Mouse (Mus musculus) T-cell, adult 2 months (primary cell): ENCODE measurements around the gene Ist1.

ENCODE experiments used
- DNase-seq: peaks from one replicate; pipeline ENCODE4 v3.0.0; 2022; ENCODE audit warnings: low spot score

Ist1 gene

DNA sequence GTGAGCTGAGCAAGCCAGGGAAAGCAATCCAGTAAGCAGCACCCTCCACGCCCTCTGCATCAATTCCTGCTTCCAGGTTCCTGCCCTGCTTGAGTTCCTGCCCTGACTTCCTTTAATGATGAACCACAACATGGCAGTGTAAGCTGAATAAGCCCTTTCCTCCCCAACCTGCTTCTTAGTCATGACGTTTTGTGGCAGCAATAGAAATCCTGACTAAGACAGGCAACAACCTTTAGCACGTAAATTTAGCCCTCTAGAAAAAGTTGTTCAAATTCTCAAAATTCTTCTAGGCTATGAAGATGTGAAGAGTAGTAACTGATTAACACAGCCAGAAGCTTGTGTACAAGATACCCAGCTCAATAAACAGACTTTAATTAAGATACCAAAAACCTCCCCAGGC lies 11.5 kb downstream of the Ist1 start:
- DNase-seq = no peak

DNA sequence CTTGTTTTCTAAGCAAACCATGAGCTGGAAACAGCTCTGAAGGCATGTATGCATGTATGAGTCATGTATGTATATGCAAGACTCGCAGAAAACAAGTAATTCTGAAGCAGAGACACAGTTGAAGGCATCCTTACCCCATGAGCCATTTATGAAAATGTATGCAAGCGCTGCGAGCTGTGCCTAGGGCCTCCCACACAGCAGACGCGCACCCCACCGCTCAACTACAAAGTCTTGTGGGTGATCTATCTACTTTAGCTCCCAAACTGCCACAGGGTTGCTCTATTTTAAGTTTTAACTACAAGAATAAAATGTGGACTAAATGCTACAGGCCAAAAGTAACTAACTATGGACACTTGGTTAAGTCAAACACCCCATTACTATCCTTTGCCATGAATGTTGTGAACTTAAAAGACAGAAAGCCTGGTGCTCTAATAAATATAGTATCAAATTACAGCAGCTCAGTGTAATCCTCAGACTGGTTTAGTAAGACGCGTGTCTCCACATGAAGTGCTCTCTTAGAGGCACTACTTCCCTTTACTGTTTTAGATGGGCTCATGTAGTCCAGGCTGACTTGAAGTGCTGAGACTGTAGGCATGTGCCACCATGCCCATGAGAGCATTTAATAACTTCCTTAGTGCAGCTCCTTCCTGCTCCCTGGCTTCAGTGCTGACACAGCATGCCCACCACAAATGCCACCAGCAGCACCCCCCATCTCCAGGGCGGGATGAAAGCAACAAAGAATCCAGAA lies 17.0 kb downstream of the Ist1 start:
- DNase-seq = no peak

DNA sequence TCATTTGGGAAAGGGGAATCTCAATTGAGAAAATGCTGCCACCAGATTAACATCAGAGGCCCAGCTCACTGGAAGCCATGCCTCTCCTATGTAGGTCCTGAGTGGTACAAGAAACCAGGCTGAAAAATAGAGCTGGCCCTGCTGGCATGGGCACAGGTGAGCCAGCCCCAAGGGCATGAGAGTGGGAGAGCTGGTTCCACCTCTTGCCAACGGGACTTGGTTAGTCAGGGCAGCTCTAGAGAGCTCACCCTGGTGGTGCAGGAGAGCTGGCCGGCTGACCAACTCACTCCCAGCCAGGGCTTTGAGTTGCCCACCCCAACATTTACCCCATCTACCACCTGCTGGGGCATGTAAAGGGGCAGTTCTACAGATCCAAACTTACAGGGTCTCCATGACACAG lies 19.5 kb downstream of the Ist1 start:
- no peak for DNase-seq

DNA sequence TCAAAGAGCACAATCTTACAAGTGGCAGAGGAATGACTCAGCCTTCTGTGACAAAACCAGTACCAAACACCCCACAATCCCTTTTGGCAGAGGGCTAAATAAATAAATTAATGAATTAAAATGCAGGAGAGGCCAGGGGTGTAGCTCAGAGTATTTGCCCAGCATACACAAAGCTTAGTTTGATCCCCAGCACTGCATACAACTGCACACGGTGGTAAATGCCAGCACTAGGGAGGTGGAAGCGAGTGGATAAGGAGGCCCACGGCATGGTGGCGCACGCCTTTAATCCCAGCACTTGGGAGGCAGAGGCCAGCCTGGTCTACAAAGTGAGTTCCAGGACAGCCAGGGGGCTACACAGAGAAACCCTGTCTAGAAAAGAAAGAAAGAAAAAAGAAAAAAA lies 20.4 kb downstream of the Ist1 start:
- no peak for DNase-seq

DNA sequence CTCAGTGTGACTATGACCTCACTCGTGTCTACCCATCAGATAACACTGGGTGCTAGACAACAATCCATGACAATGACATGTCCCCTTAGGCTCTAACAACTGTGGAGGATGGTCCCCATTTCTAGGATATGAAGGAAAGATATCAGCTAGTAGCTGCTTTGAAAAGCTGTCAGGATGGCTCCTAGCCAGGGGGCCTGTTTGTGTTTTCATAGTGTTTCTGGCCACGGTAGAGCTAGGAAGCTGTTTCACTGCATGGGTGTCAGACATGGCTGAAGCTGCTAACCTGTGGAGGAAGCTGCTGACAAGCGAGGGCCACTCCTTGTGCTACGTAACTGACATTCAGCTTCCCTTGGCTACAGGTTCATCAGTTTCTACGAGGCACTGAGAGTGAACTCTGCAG lies 26.4 kb downstream of the Ist1 start:
- no peak for DNase-seq

DNA sequence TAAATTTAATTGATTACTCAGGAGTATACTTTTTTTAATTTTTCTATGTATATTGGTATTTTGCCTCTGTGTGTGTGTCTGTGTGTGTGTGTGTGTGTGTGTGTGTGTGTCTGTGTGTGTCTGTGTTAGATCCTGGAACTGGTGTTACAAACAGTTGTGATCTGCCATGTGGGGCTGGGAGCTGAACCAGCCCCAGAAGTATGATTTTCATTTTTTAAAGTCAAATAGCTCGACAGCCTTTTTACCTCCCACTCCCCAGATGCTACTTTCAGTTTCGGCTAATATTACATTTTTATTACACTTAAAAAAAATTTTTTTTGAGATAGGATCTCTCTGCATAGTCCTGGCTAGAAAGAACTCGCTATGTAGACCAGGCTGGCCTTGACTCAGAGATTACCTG lies 30.7 kb downstream of the Ist1 start:
- no peak for DNase-seq

DNA sequence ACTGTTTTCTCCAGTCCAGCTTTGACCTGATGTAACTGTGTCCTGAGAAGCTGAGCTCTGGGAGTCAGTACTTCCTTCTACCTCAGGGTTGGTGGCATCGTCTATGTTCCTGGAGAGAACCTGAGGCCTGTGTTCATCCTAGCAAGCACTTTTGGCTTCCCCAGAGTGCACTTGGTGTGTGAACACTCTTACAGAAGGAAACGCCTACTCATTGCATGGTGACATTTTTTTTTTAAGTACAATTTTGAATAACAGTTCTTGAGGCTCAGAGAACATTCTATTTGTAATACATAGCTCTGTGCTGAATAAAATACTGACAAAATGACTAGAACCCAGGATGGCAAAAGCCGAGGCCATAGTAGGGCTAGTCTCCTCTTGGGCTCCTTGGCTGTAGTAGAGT lies 36.2 kb downstream of the Ist1 start:
- no peak for DNase-seq

DNA sequence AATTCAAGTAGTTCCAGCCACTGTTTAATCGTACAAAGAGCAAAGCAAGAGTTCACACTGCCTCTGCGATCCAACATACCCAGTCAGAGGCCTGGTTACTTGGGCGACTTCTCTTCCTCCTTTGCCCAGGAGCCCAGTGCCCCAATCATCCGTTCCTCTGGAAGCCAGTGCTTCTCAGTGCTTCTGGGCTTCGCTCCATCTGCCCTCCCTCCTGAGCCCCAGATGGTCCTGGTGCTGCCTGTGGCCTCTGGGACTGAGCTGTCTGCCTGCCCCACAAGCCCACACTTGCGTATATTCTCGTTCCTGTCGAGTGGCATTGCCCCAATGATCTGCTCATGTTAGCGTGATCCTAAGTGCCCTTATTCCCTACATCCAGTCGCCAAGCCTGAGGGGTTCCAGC lies 42.3 kb downstream of the Ist1 start:
- DNase-seq = no peak

DNA sequence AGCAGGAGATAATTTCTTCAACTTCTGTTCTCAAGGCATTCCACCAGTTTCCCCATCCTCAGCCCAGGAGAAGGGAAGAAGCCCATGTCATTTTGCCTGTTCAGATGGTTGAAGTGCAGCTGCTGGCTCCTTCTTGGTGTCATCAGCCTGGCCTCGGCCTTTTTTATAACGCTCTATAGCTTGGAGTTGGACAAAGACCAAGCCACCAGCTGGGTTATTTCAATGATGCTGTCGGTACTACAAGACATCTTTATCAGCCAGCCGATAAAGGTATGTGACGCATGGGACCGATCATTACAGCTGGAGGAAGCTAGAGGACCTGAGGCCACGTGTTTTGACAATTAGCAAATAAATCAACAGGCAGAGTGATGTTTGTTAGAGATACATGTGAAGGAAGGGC lies 44.6 kb downstream of the Ist1 start:
- no peak for DNase-seq

DNA sequence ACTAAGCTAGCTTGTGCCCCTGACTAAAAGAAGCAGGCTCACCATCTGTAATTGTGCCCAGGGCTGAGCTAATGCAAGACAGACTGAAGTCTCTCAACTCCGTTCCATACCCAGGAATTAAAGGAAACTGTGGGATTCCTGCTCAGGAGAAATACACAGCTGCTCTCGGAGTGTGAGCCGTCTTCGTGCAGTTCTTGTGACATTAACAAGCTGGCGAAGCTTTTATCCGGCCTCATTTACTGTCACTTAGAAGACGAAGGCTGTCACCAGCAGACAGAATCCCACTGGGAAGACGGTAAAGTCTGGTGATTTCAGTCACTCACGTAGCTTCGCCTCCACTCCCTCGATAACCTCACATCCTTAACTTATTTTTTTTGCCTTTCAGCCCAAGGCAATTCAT lies 45.7 kb downstream of the Ist1 start:
- DNase-seq = no peak

DNA sequence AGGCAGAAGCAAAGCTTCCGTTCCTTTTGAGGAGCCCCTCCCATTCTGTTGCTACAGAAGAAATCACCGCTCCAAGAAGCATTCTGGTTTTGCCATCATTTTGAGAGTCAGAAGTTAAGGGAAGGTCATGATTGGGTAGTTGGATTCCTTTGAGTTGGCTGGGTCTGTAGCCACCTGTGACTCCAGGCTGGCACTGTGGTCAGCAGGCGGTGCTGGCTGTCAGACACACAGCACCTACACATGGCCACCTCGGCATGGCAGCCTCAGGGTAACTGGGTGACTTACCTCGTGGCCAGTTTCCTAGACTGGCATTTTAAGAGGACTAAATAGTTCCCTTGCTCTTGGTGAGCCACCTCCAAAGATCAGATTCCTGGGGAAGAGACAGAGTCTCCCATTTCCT lies 51.8 kb downstream of the Ist1 start:
- DNase-seq = no peak

DNA sequence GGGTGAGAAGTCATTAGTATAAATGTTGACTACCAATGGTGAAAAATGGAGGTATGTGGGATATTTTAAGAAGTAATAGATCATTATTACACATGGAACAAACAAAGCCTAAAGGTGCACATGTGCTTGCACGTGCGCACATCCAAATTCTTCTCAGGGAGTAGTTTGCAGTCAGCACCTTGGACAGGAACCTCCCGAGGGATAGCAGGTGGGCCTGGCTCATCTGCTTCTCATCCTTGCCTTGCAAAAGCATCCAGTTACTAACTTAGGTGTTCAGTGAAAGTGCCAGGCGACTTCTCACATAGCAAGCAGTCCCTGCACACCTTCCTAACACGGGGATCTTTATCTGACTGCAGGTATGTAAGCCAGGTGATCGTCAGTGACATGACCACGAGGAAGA lies 52.6 kb downstream of the Ist1 start:
- no peak for DNase-seq

DNA sequence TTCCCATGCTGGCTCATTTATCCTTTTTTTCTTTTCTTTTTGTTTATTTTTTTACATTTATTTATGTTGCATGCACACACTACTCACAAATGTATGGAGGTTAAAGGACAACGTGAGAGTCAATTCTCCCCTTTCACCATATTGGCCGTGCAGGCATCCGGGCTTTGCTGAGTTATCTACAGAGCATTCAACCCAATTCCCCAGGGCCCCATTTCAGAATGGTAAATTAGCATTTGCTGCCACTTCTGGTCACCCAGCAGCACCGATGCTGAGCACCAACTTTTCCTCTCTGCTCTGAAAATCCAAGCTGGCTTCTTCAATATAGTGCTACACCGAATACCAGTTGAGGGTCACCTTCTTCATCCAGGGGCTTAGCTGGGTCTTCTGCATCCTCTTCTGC lies 54.2 kb downstream of the Ist1 start:
- no peak for DNase-seq

DNA sequence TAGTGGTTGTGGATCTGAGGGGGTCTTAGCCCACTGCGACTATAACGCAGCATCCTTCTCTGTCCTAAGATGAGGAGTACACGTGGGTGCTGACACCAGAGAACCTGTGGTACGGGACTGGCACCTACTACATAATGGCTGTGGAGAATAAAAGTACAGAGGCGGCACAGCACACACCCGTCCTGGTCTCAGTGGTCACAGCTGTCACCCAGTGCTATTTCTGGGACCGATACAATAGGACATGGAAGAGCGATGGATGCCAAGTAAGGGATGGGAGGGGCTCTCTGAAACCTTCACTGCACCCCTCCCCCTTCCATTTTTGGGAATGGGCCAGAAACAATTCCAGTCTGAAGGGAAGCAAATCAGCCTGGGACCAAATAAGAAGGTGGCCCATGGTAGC lies 57.9 kb downstream of the Ist1 start:
- DNase-seq = no peak

DNA sequence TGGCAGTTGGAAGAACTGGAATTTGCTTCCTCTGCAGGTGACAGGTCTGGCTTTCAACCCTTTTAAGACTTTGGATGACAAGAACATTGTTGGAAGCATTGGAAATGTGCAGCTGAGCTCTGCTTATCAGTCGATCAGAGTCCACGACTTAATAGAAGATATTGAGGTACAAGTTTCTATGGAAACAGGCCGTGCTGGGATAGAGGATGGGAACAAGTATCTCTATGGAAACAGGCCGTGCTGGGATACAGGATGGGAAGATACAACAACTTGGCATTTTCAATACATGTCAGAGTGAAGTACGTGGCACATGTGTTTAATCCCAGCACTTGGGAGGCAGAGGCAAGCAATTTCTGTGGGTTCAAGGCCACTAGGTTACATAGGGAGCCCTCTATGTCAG lies 60.6 kb downstream of the Ist1 start:
- no peak for DNase-seq

DNA sequence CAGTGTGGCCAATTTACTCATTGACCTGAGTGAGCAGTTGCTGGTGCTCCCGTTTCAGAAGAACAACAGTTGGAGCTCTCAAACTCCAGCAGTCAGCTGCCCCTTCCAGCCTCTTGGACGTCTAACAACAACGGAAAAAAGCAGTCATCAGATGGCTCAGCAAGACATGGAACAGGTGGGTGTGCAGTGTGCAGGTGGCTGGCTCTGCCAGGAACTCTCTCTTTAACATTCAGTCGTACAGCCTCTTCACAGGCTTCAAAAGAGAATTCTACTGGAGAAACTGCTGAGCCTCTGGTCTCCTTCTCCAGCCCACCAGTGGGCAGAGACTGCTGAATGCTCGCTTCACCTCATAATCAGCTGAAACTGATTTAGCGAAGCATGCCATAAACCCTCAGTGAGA lies 64.4 kb downstream of the Ist1 start:
- DNase-seq = no peak
